Mouse (Mus musculus): ENCODE measurements around the gene Ugt2b35.
"Not testable (repeated sequence)": the region's sequence is repeated elsewhere in the genome, so short reads cannot be mapped to it uniquely, and the experiment has no call there.

Gene Ugt2b35

DNA sequence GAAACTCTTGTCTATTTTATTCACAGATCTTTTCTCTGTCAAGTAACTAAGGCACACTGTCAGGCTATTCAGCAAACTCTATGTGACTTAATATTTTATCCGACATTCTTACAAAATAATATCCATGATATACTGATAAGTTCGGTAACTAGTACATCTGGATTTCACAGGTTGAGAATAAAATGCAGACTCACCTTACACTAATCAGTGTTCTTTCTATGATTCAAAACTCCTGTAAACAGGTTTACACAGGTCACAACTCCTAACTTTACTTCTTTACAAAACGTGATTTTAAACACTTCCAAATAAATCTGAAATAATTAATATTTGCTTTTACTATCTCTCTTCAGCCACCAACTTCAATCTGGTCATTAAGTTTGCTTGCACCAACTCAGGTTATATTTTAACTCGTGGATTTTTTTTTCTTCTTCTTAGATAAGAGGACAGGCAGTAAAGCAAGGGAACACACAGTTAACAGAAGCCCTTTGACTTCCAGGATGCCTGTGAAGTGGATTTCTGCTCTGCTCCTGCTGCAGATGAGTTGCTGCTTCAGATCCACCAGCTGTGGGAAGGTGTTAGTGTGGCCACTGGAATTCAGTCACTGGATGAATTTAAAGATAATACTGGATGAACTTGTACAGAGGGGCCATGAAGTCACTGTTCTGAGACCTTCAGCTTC, at the start of gene Ugt2b35:
Gene Ugt2b35, plus strand, starts transcription at position 466 of the 679 bp plus-strand sequence.
- DNase-seq (ENCODE audit: low read depth, low spot score): no peak

DNA sequence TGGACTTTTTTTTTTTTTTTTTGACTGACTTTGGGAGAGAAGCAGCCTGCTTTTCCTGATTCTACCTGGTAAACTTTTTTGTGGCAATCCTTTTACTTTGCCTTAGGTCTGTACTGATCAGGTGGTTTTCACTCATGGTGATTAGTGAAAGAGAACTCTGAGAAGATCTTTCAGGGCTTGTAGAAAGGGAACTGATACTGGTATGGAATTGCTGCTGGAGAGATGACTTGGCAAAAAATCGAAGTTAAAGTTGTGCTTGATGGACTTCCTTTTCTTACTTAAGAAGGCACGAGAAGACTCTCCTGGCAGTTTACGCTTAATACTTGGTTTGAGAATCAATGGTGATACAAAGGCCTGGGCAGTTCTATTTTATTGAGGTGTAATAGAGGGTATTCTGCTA, 40.2 kb upstream of the Ugt2b35 start:
- DNase-seq (ENCODE audit: low read depth, low spot score): no peak

DNA sequence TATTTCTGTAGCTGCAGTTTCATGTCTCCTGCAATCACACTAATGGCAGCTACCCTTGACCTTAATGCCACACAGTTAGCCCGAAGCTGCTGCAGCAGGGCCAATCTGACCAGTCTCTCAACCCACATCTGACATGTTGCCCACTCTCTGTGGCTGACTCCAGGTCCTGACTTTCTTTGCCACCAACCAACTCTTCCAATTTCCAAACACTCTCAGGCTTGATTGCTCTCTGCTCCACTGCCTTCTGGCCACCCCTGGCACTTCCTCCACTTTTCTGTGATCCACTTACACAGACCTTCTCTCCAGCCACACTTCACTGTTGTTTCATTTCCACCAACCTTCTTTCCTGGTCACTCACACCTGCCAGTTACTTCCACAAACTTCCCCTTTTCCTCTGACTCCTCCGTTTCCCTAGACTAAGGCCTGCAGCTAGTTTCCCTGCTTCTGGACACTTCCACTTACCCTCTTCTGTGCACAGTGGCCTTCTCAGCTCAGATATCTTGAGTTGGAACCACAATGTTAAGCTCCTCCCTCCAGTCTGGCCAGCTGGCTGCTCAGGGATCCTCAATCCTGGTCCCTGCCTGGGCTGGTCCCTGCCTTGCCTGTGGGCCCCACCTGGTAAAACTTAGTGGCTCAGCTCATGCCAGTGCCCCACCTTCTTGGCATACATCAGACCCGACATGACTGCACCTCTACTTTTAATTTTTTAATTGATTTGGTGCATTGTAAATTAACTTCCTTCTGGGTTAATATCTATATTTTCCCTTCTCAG, 38.9 kb upstream of the Ugt2b35 start:
- DNase-seq (ENCODE audit: low read depth, low spot score): no peak

DNA sequence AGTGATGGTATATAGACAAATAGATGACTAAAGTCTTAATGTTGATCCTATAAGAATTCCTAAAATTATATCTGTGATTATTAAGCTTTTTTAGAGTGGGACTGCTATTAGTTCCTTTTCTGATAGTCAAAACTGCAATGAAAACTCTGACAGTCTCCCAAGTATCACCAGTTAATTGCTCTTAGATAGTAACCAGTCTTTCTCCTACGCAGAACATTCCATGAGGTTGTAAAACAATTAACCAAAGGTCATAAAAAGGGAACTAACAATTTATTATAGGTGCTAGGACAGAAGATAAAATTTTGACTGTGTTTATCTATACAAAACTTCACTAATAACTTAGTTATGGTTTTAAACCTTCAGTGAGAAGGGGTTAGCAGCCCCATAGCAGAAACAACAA, 37.8 kb upstream of the Ugt2b35 start:
- DNase-seq (ENCODE audit: low read depth, low spot score): not testable (repeated sequence)

DNA sequence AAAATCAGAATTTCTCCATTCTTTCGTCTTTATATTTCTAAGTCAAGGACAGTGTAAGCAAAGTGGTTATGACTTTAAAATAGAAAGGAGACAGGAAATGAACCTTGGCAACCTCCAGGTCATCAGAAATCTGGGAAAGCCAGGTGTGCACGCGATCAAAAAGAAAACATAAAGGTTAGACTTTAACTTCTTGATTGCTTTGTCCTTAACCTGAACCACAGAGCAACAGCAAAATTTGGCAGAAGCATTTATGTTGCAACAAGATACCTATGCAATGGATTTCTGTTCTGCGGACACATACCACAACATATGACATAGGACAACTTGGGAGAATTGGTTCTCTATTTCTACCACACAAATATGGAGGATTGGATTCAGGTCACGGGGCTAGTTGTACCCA, 33.4 kb upstream of the Ugt2b35 start:
- DNase-seq (ENCODE audit: low read depth, low spot score): not testable (repeated sequence)

DNA sequence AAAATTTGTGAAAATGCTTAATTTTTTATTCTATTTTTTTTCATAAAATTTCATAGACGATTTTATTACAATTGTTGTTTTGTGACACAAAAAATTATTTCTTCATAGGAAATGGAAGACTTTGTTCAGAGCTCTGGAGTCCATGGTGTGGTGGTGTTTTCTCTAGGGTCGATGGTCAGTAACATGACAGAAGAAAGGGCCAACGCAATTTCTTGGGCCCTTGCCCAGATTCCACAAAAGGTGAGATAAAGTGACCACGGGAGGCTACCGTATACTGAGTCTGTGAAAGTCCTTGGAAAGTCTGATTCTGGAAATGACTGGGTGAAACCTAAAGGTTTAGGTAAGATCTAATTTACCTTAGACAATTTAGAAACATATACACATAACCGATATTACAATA, 4.1 kb downstream of the Ugt2b35 start:
- no peak for DNase-seq (ENCODE audit: low read depth, low spot score)

DNA sequence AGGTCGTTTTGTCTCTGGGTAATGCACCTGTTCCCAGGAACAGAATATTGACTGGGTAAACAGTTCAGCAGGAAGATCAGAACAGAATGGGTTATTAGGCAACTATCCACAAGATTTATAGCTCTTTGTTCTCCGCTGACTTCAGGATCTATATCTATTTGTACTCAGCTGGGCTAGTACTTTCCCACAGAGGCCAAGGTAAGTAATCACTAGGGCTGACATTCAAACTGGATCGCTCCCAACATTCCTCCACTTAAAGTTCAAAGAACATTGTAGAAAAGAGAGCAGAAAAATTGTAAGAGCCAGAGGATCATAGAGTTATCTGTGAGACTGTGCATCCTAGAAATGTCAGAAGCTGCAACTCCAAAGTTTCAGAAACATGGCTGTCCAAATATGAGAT, 14.8 kb downstream of the Ugt2b35 start:
- DNase-seq (ENCODE audit: low read depth, low spot score): no peak

DNA sequence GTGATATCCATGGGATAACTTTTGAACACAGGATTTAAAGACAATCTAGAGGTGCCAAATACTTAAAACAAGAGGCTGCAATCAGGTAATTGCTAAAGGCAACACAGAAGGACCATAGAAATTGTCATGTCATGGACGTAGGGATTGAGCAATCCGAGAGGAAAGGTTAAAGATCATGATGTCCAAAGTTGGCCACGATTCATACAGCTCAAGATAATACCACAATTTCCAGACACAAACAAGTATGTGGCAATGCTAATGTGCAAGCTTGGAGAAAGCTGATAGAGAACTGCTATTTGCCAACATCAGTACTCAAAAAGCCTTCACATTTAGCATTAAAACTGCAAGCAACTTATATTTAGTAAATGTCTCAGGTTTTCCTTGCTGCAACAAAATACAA, 26.7 kb downstream of the Ugt2b35 start:
- DNase-seq (ENCODE audit: low read depth, low spot score): no peak

DNA sequence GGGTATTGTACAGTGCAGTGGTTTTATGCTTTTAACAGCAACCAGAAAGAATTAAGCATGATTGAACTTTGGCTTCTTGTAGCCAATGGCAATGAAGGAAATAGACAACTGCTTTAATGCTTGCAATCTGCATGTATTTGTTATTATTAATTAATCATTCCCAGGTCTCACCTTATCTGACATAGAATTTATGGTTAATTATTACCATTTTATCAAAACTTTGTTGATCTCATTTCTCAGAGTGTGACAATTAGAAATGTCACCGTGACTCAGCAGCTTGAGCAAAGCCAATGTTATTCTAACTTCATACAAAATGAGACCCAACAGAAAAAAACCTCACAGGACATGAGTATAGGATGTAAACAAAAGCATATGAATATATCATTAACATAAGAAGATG, 30.0 kb downstream of the Ugt2b35 start:
- no peak for DNase-seq (ENCODE audit: low read depth, low spot score)

Measured in telencephalon, adult 2 months (tissue).